Mouse (Mus musculus): ENCODE measurements around the gene Ap3d1. TPM values are rescaled to one million over a fixed set of nuclear protein-coding genes. Genes with fewer than 3 reads are reported as not detected.

The Ap3d1 gene
- 81.0 and 99.5 TPM in 2 replicates for polyA plus RNA-seq (2014; fragmentation: Nextera tagmentation; extraction: Ambion mirVana)

DNA sequence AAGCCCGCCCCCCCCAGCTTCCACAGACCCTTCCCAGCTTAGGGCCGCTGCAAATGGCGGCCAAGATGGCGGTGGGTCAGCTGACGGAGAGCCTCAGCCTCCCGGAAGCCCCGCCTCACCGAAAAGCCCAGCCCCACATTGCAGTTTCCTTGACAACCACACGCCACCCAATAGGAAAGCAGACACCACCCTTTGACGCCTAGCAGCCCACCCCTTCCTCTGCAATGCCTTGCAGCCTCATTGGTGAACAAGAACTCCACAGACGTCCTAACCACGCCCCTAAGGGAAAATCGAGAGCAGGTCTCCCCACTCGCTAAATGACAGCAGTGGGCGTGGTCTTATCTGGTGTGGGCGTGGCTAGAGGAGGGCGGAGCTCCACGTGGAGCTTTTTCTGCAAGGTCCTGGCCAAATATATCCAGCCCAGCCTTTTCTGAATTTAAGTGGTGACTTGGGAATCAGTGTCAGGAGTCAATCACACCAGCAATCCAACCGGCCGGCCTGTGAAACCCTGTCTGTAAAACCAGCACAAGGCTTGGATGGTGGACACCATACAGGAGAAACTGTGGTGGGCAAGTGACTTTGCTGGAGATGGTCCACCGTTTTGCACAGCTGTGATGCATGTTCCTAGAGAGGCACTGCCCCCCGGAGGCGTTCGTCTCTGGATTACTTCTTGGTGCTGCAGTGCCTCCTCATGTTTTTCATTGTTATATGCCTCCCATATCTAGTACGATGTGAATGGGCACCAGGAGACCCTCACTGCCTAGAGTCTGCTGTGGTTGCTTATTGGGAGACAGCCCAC is at the start of gene Ap3d1:
Gene Ap3d1 (minus strand): TSS at position 85 of the 799 bp plus-strand sequence.
- peak; percentile 100 for DNase-seq (ENCODE audit: low spot score)
- H3K4me2 ChIP-seq (ENCODE audit: low read length) = peak within 1 kb of the TSS; percentile 97
- peaks cover 18% of the 10 kb centered on the region for H3K4me1 ChIP-seq (ENCODE audit: control insufficient read depth, insufficient read depth, low read length)
- H3K27me3 ChIP-seq (replicated peaks; ENCODE audit: control insufficient read depth, insufficient read depth, low read length) = no peaks in the 10 kb centered on the region
- peak; percentile 100 for ATAC-seq
- no peaks in the 10 kb centered on the region for H3K9me3 ChIP-seq (replicated peaks; ENCODE audit: control insufficient read depth, low read length)
- 0 out of 2 replicates have a peak, but pooled peaks cover 3% of the 10 kb centered on the region for H3K36me3 ChIP-seq (ENCODE audit: control insufficient read depth, insufficient read depth, low read length)
- 3% methylated on average over 25 of the region's 25 CpGs for WGBS
- peak within 1 kb of the TSS; percentile 98 for H3K4me3 ChIP-seq (ENCODE audit: low read depth, low read length)
- peak within 1 kb of the TSS; percentile 74 for H3K27ac ChIP-seq (ENCODE audit: low read depth, low read length)
- H3K9ac ChIP-seq (ENCODE audit: low read length) = peak within 1 kb of the TSS; percentile 97

DNA sequence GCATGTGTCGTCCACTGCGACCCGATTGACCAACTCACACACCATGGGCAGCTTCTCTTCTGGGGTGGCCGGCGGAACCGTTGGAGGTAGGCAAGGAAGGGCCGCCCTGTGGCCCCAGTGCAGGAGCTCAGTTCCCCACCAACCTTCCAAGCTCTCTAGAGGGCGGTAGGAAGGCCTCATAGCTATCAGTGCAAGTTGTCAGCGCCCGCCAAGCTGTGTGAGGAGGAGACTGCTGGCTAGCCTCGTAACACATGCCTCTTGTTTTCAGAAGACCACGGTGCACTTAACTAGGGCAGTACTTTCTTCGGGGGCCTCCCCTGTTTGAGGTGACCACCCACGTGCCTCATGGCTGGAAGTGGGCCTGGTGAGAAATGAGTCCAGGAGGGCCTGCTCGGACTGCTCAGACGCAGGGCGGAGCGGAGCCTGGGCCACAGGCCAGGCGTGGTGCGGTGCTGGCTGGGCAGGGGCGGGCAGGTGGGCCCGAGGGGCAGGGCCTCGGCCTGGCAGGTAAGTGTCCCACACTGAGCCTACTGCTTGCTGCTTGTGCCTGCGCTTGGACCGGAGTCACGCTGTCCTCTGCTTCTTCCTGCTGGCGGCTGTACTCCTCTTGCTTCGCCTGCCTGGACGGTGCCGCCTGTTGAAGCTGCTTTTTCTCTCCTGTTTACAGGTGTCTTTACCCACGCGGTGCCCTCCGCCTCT is 49.6 kb upstream of the Ap3d1 start:
- Histone ChIP-seq H3K4me1 (ENCODE audit: control insufficient read depth, insufficient read depth, low read length) (peaks cover 2% of the 10 kb centered on the region; the same call in 1 of the 2 replicates), H3K4me2 (ENCODE audit: low read length) (no peak overlapping the region), H3K27ac (ENCODE audit: low read depth, low read length) (no peak overlapping the region), H3K36me3 (ENCODE audit: control insufficient read depth, insufficient read depth, low read length) (peaks cover 99% of the 10 kb centered on the region), H3K9me3 (replicated peaks; ENCODE audit: control insufficient read depth, low read length) (no peaks in the 10 kb centered on the region), H3K4me3 (ENCODE audit: low read depth, low read length) (no peak overlapping the region), H3K9ac (ENCODE audit: low read length) (no peak overlapping the region), H3K27me3 (replicated peaks; ENCODE audit: control insufficient read depth, insufficient read depth, low read length) (no peaks in the 10 kb centered on the region)
- ATAC-seq (no peak), DNase-seq (ENCODE audit: low spot score) (no peak)
- WGBS = 88% methylated on average over 33 of the region's 33 CpGs

DNA sequence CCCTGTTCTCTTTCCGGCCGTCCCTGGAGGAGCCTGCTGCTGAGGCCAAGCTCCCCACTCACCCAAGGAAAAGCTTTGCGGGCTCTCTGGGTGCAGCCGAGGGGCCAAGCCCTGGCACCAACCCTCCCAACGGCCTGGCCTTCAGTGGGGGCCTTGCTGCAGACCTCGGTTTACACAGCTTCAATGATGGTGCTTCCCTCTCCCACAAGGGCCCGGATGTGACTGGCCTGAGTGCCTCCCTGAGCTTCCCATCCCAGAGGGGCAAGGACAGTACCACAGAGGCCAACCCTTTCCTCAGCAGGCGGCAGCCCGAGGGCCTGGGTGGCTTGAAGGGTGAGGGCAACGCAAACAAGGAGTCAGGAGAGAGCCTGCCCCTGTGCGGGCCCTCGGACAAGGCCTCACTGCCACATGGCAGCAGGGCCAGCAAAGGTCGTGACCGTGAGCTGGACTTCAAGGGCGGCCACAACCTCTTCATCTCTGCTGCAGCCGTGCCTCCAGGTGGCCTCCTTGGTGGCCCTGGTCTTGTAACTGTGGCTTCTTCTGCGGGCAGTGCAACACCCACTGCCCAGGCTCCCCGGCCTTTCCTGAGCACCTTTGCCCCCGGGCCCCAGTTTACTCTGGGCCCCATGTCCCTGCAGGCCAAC is 48.8 kb upstream of the Ap3d1 start:
- Histone ChIP-seq H3K4me3 (ENCODE audit: low read depth, low read length) (no peak overlapping the region), H3K4me2 (ENCODE audit: low read length) (no peak overlapping the region), H3K36me3 (ENCODE audit: control insufficient read depth, insufficient read depth, low read length) (peaks cover 99% of the 10 kb centered on the region), H3K9me3 (replicated peaks; ENCODE audit: control insufficient read depth, low read length) (no peaks in the 10 kb centered on the region), H3K4me1 (ENCODE audit: control insufficient read depth, insufficient read depth, low read length) (no peaks in the 10 kb centered on the region), H3K27ac (ENCODE audit: low read depth, low read length) (no peak overlapping the region), H3K27me3 (replicated peaks; ENCODE audit: control insufficient read depth, insufficient read depth, low read length) (no peaks in the 10 kb centered on the region), H3K9ac (ENCODE audit: low read length) (no peak overlapping the region)
- ATAC-seq (no peak), DNase-seq (ENCODE audit: low spot score) (no peak)
- WGBS = 93% methylated on average over 19 of the region's 19 CpGs

DNA sequence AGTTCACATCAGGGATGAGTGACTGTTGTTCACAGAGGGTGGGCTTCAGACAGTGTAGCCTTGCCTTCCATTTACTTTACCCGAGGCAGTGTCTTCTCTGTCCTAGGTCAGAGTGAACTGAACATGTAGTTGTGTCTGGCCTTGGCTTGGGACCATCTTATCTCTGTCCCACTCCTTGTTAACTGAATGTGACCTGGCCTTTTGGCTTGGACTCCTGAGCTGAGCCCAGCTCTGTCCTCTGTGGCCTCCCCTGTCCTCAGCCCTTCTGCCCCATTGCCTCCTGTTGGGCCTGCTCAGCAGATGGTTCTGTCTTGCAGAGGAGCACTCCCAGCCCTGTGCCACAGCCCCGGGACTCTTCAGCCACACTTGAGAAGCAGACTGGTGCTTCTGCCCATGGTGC is 45.5 kb upstream of the Ap3d1 start:
- WGBS = 94% methylated on average over 2 of the region's 2 CpGs
- Histone ChIP-seq H3K36me3 (ENCODE audit: control insufficient read depth, insufficient read depth, low read length) (peaks cover 99% of the 10 kb centered on the region), H3K27ac (ENCODE audit: low read depth, low read length) (no peak overlapping the region), H3K27me3 (replicated peaks; ENCODE audit: control insufficient read depth, insufficient read depth, low read length) (no peaks in the 10 kb centered on the region), H3K4me3 (ENCODE audit: low read depth, low read length) (no peak overlapping the region), H3K9ac (ENCODE audit: low read length) (no peak overlapping the region), H3K4me1 (ENCODE audit: control insufficient read depth, insufficient read depth, low read length) (no peaks in the 10 kb centered on the region), H3K9me3 (replicated peaks; ENCODE audit: control insufficient read depth, low read length) (no peaks in the 10 kb centered on the region), H3K4me2 (ENCODE audit: low read length) (no peak overlapping the region)
- DNase-seq (ENCODE audit: low spot score) (no peak), ATAC-seq (no peak)

DNA sequence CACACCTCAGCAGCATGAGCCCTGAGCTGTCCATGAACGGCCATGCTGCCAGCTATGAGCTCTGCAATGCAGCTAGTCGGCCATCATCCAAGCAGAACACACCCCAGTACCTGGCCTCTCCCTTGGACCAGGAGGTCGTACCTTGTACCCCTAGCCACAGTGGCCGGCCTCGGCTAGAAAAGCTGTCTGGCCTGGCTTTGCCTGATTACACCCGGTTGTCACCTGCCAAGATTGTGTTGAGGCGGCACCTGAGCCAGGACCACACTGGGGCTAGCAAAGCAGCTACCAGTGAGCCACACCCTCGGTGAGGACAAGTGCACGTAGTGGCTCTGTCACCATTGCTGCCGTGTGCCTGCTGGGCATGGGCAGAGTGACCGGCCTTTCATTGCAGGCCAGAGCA is 43.9 kb upstream of the Ap3d1 start:
- Histone ChIP-seq H3K4me1 (ENCODE audit: control insufficient read depth, insufficient read depth, low read length) (no peaks in the 10 kb centered on the region), H3K27me3 (replicated peaks; ENCODE audit: control insufficient read depth, insufficient read depth, low read length) (no peaks in the 10 kb centered on the region), H3K36me3 (ENCODE audit: control insufficient read depth, insufficient read depth, low read length) (peaks cover 99% of the 10 kb centered on the region), H3K4me2 (ENCODE audit: low read length) (no peak overlapping the region), H3K9me3 (replicated peaks; ENCODE audit: control insufficient read depth, low read length) (no peaks in the 10 kb centered on the region), H3K4me3 (ENCODE audit: low read depth, low read length) (no peak overlapping the region), H3K9ac (ENCODE audit: low read length) (no peak overlapping the region), H3K27ac (ENCODE audit: low read depth, low read length) (no peak overlapping the region)
- DNase-seq (ENCODE audit: low spot score) = no peak
- ATAC-seq = no peak
- WGBS = 93% methylated on average over 11 of the region's 11 CpGs

DNA sequence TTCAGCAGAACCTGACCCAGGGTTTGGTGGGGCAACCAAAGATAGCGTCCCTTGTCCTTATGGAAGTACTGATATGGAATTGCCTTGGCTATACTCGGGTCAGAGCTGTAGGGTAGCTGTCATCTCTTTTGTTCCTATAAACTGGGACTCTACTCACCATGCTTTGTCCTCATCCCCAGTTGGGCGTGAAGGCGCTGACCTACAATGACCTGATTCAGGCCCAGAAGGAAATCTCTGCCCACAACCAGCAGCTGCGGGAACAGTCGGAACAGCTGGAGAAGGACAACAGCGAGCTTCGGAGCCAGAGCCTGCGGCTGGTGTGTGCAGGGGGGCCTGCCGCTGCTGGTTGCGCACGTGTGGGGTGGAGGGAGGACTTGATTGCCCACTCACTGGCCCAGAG is 42.8 kb upstream of the Ap3d1 start:
- Histone ChIP-seq H3K4me1 (ENCODE audit: control insufficient read depth, insufficient read depth, low read length) (no peaks in the 10 kb centered on the region), H3K4me2 (ENCODE audit: low read length) (no peak overlapping the region), H3K9ac (ENCODE audit: low read length) (no peak overlapping the region), H3K27ac (ENCODE audit: low read depth, low read length) (no peak overlapping the region), H3K36me3 (ENCODE audit: control insufficient read depth, insufficient read depth, low read length) (peaks cover 98% of the 10 kb centered on the region), H3K27me3 (replicated peaks; ENCODE audit: control insufficient read depth, insufficient read depth, low read length) (no peaks in the 10 kb centered on the region), H3K9me3 (replicated peaks; ENCODE audit: control insufficient read depth, low read length) (no peaks in the 10 kb centered on the region), H3K4me3 (ENCODE audit: low read depth, low read length) (no peak overlapping the region)
- 84% methylated on average over 12 of the region's 12 CpGs for WGBS
- no peak for DNase-seq (ENCODE audit: low spot score)
- ATAC-seq = no peak

DNA sequence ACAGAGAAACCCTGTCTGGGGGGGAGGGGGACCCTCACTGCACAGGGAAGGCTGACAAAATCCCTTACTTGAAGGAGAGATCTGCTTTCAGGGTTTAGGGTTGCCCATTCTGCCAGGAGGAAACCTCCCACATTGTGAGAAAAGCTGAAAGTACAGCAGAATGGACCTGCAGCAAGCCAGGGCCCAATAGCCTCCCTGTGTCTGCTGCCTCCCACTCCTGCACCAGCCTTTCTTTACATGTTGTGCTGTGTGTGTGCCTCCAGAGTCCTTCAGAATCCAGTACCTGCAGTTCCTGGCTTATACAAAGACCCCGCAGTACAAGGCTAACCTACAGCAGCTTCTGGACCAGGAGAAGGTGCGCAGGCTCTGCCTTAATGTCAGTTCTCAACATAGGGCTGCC is 42.2 kb upstream of the Ap3d1 start:
- no peak overlapping the region for H3K27ac ChIP-seq (ENCODE audit: low read depth, low read length)
- no peaks in the 10 kb centered on the region for H3K27me3 ChIP-seq (replicated peaks; ENCODE audit: control insufficient read depth, insufficient read depth, low read length)
- WGBS = 95% methylated on average over 2 of the region's 2 CpGs
- peaks cover 99% of the 10 kb centered on the region for H3K36me3 ChIP-seq (ENCODE audit: control insufficient read depth, insufficient read depth, low read length)
- ATAC-seq (no peak), DNase-seq (ENCODE audit: low spot score) (no peak)
- H3K9me3 ChIP-seq (replicated peaks; ENCODE audit: control insufficient read depth, low read length) = no peaks in the 10 kb centered on the region
- H3K4me3 ChIP-seq (ENCODE audit: low read depth, low read length) = no peak overlapping the region
- no peak overlapping the region for H3K4me2 ChIP-seq (ENCODE audit: low read length)
- H3K4me1 ChIP-seq (ENCODE audit: control insufficient read depth, insufficient read depth, low read length) = no peaks in the 10 kb centered on the region
- H3K9ac ChIP-seq (ENCODE audit: low read length) = no peak overlapping the region

DNA sequence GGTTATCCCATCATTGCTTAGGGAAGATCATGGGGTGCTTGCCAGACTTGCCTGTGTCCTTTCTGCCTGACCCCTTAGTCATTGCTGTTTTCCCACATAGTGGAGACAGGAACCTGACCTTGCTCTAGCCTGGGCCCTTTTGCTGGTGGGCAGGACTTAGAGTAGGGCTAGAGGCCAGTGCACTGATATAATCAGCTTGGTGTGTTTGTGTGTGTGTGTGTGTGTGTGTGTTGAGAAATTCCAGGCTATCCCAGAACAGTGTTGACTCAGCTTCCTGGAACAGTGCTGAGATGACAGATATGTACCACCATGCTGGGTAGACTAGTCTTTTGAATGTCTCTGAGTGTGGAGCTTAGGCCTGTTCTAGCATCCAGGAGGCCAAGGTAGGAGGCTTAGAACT is 37.5 kb upstream of the Ap3d1 start:
- ATAC-seq (no peak), DNase-seq (ENCODE audit: low spot score) (no peak)
- no peaks in the 10 kb centered on the region for H3K27me3 ChIP-seq (replicated peaks; ENCODE audit: control insufficient read depth, insufficient read depth, low read length)
- H3K9ac ChIP-seq (ENCODE audit: low read length) = no peak overlapping the region
- H3K4me2 ChIP-seq (ENCODE audit: low read length) = no peak overlapping the region
- no peak overlapping the region for H3K27ac ChIP-seq (ENCODE audit: low read depth, low read length)
- H3K36me3 ChIP-seq (ENCODE audit: control insufficient read depth, insufficient read depth, low read length) = peaks cover 98% of the 10 kb centered on the region
- H3K9me3 ChIP-seq (replicated peaks; ENCODE audit: control insufficient read depth, low read length) = no peaks in the 10 kb centered on the region
- no peaks in the 10 kb centered on the region for H3K4me1 ChIP-seq (ENCODE audit: control insufficient read depth, insufficient read depth, low read length)
- H3K4me3 ChIP-seq (ENCODE audit: low read depth, low read length) = no peak overlapping the region

DNA sequence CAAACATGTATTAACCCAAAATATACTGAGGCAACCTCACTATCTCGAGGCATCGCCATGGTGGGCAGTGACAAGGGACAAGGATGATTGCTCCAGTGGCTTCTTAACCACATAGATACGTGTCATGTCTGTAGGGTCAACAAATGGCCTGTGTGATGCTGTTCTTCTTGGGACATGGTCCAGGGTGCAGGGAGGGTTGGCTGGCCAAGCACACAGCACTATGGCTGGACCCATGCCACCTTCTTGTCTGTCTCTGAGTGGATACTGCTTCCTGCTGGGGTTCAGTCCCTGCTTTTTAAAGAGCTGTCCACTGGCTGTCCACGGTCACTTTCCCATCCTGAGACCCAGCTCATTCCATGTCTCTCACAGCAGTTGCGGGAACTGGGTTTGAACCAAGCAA is 35.1 kb upstream of the Ap3d1 start:
- Histone ChIP-seq H3K9me3 (replicated peaks; ENCODE audit: control insufficient read depth, low read length) (no peaks in the 10 kb centered on the region), H3K27ac (ENCODE audit: low read depth, low read length) (no peak overlapping the region), H3K36me3 (ENCODE audit: control insufficient read depth, insufficient read depth, low read length) (peaks cover 98% of the 10 kb centered on the region), H3K9ac (ENCODE audit: low read length) (no peak overlapping the region), H3K4me3 (ENCODE audit: low read depth, low read length) (no peak overlapping the region), H3K4me2 (ENCODE audit: low read length) (no peak overlapping the region), H3K27me3 (replicated peaks; ENCODE audit: control insufficient read depth, insufficient read depth, low read length) (no peaks in the 10 kb centered on the region), H3K4me1 (ENCODE audit: control insufficient read depth, insufficient read depth, low read length) (no peaks in the 10 kb centered on the region)
- 95% methylated on average over 5 of the region's 5 CpGs for WGBS
- ATAC-seq = no peak
- DNase-seq (ENCODE audit: low spot score) = no peak
